Mouse (Mus musculus) left cerebral cortex, adult 18-20 months (tissue): ENCODE data around the gene Fbxo34. TPM values are rescaled to one million over a fixed set of nuclear protein-coding genes. Genes with fewer than 3 reads are reported as not detected.
"Not testable (repeated sequence)": the region's sequence is repeated elsewhere in the genome, so short reads cannot be mapped to it uniquely, and the experiment has no call there.

Experiments used
- DNase-seq, 2 experiments: peaks; one replicate each; pipeline ENCODE4 v3.0.0; 2021 to 2022; ENCODE audit warnings: low spot score in 2 of 2, mixed read lengths in 1 of 2
- total RNA-seq, 2 experiments: library from RNA; stranded (reverse); gene quantifications; 2 replicates each; pipeline ENCODE4 v1.2.3; 2021

Gene Fbxo34
- total RNA-seq, 2 experiments from 2014 or later, result 88.1 to 95.7 TPM

- no peak for DNase-seq
Observed at GRCm38 (mm10) chr14:47515636-47516035, 65.4 kb downstream of the Fbxo34 start.

- DNase-seq, result peak in 1 of 2 experiments; percentile 48
Observed at GRCm38 (mm10) chr14:47516755-47517154, 66.5 kb downstream of the Fbxo34 start.

GRCm38 (mm10) chr14:47518619-47519018 is 68.4 kb downstream of the Fbxo34 start:
- DNase-seq, result no peak

- no peak for DNase-seq
Observed at GRCm38 (mm10) chr14:47520751-47521449, 70.7 kb downstream of the Fbxo34 start.

GRCm38 (mm10) chr14:47521609-47522008 is 71.4 kb downstream of the Fbxo34 start:
- no peak for DNase-seq

GRCm38 (mm10) chr14:47522301-47522700 is 72.1 kb downstream of the Fbxo34 start:
- no peak for DNase-seq

- DNase-seq, result no peak
Observed at GRCm38 (mm10) chr14:47525374-47525773, 75.2 kb downstream of the Fbxo34 start.

GRCm38 (mm10) chr14:47525861-47526260 is 75.6 kb downstream of the Fbxo34 start:
- DNase-seq, result no peak

GRCm38 (mm10) chr14:47527833-47528232 is 77.6 kb downstream of the Fbxo34 start:
- DNase-seq, result no peak

GRCm38 (mm10) chr14:47528293-47528692 is 78.1 kb downstream of the Fbxo34 start:
- no peak for DNase-seq

GRCm38 (mm10) chr14:47529019-47529418 is 78.8 kb downstream of the Fbxo34 start:
- DNase-seq, result peak; percentile 66 to 79

- not testable (repeated sequence) for DNase-seq
Observed at GRCm38 (mm10) chr14:47529592-47529991, 79.4 kb downstream of the Fbxo34 start.

GRCm38 (mm10) chr14:47532496-47532895 is 82.3 kb downstream of the Fbxo34 start:
- no peak for DNase-seq

GRCm38 (mm10) chr14:47533365-47534175 is 83.3 kb downstream of the Fbxo34 start:
- peak; percentile 46 to 60 for DNase-seq

- DNase-seq, result no peak
Observed at GRCm38 (mm10) chr14:47534176-47534525, 83.9 kb downstream of the Fbxo34 start.

- no peak for DNase-seq
Observed at GRCm38 (mm10) chr14:47535096-47535495, 84.9 kb downstream of the Fbxo34 start.

GRCm38 (mm10) chr14:47541325-47541948 is 91.2 kb downstream of the Fbxo34 start:
- no peak for DNase-seq

GRCm38 (mm10) chr14:47542283-47542682 is 92.1 kb downstream of the Fbxo34 start:
- no peak for DNase-seq

- no peak for DNase-seq
Observed at GRCm38 (mm10) chr14:47544286-47544685, 94.1 kb downstream of the Fbxo34 start.

- DNase-seq, result no peak
Observed at GRCm38 (mm10) chr14:47544877-47545276, 94.7 kb downstream of the Fbxo34 start.

GRCm38 (mm10) chr14:47551668-47552067 is 101.4 kb downstream of the Fbxo34 start:
- DNase-seq, result no peak

GRCm38 (mm10) chr14:47553380-47553779 is 103.2 kb downstream of the Fbxo34 start:
- DNase-seq, result no peak
